Mouse (Mus musculus) E14TG2a.4 (cell line): ENCODE measurements around the gene Sned1.

Source experiments
- CTCF ChIP-seq: conservative IDR thresholded peaks from 2 replicates; pipeline ENCODE4 v1.5.1; 2014; ENCODE audit warnings: low read length
- NANOG ChIP-seq: IDR thresholded peaks from 2 replicates; pipeline ENCODE4 v1.6.1; 2014; ENCODE audit warnings: borderline replicate concordance, low read length, mixed read lengths
- POU5F1 ChIP-seq: IDR thresholded peaks from 2 replicates; pipeline ENCODE4 v1.6.1; 2014; ENCODE audit warnings: low read length, borderline replicate concordance

GRCm38 (mm10) chr1:93289678-93290214, 54.1 kb downstream of the Sned1 start:
- no peak for TF ChIP-seq CTCF
- TF ChIP-seq POU5F1: no peak
- no peak for TF ChIP-seq NANOG
